Mouse (Mus musculus) MN1 (cell line): ENCODE data around the gene Stx1a.

ENCODE experiments used
- DNase-seq: peaks from one replicate; pipeline ENCODE4 v3.0.0-alpha.2; 2016; ENCODE audit warnings: low spot score

Gene Stx1a

DNA sequence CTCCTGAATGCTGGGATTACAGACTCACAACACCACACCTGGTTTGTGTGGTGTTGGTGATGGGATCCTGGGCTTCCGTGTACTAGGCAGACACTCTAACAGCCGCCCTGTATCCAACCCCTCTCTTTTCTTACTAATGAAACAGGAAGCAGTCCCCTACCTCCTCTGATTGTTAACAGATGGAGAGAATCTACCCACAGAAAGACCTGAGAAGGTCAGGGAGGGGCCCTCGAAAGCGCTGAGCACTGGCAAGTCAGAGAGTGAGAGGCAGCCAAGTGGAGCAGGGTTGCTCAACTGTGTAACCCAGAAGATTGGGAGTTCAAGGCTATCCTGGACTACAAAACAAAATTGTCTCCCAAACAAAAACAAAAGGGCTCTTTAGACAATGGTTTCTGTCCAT lies 63.6 kb downstream of the Stx1a start:
- no peak for DNase-seq

DNA sequence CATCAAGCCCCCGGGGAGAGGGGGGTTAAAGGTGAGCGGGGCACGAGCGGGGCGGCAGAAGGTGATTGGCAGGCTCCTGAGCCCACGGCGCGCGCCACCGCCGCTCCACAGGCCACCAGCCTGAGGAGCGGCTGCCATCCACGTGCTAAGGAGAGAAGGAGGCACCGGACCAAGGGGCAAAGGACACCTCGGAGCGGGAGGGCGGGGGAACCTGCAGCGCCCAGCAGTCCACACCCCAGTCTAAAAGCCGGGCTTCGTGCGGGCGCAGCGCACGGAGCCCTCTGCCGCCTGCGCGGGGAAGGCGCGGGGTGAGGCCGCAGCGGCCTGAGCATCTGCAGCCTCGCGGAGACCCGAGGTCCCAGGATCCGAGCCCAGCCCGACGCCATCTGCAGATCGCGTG lies 66.4 kb downstream of the Stx1a start, which contains the start of gene Mlxipl:
Mlxipl (plus strand) TSS at position 238 of the 400 bp plus-strand sequence.
- no peak for DNase-seq
